Mouse (Mus musculus) embryo, embryonic 11.5 days (tissue): ENCODE measurements around the gene 2410015M20Rik.
A peak's percentile ranks its signal among the peaks of the same experiment; 100 is the strongest.

Experiments
- DNase-seq: peaks from one replicate; pipeline ENCODE4 v3.0.0-alpha.2; 2012; ENCODE audit warnings: low read depth, low spot score

The 2410015M20Rik gene

GRCm38 (mm10) chr17:56572154-56572553, 37.4 kb downstream of the 2410015M20Rik start:
- no peak for DNase-seq

- DNase-seq: no peak
Observed at GRCm38 (mm10) chr17:56570287-56570686, 39.3 kb downstream of the 2410015M20Rik start.

GRCm38 (mm10) chr17:56567370-56567769, 42.2 kb downstream of the 2410015M20Rik start:
- no peak for DNase-seq

- DNase-seq: no peak
Observed at GRCm38 (mm10) chr17:56566918-56567317, 42.7 kb downstream of the 2410015M20Rik start.

GRCm38 (mm10) chr17:56566293-56566692, 43.3 kb downstream of the 2410015M20Rik start:
- DNase-seq: no peak

- no peak for DNase-seq
Observed at GRCm38 (mm10) chr17:56561866-56562265, 47.7 kb downstream of the 2410015M20Rik start.

- no peak for DNase-seq
Observed at GRCm38 (mm10) chr17:56560131-56560530, 49.4 kb downstream of the 2410015M20Rik start.

GRCm38 (mm10) chr17:56559386-56559785, 50.2 kb downstream of the 2410015M20Rik start:
- no peak for DNase-seq

- DNase-seq: peak; percentile 63
Observed at GRCm38 (mm10) chr17:56558448-56558847, 51.1 kb downstream of the 2410015M20Rik start.
